Mouse (Mus musculus) forebrain, embryonic 13.5 days (tissue): ENCODE measurements around the gene Vezf1. TPM values are rescaled to one million over a fixed set of nuclear protein-coding genes. Genes with fewer than 3 reads are reported as not detected.
"Not testable (repeated sequence)": the region's sequence is repeated elsewhere in the genome, so short reads cannot be mapped to it uniquely, and the experiment has no call there.

Source experiments
- ATAC-seq: fragments of 200-750 bp; cut with Nextera tagmentation; 2 replicates; pipeline ENCODE4 v1.8.0; 2017
- H3K27ac ChIP-seq: fragments of 300-500 bp; sonication (generic); 2 replicates; pipeline ENCODE4 v1.5.1; 2015; ENCODE audit warnings: inconsistent platforms, mild to moderate bottlenecking, moderate library complexity
- H3K27me3 ChIP-seq: fragments of 300-500 bp; sonication (generic); 2 replicates; pipeline ENCODE4 v1.6.1; 2015; ENCODE audit warnings: mild to moderate bottlenecking, inconsistent platforms
- H3K36me3 ChIP-seq: fragments of 300-500 bp; sonication (generic); 2 replicates; pipeline ENCODE4 v1.6.1; 2015; ENCODE audit warnings: mild to moderate bottlenecking, inconsistent platforms; ENCODE audit not compliant: poor library complexity, severe bottlenecking
- H3K4me1 ChIP-seq: fragments of 300-500 bp; sonication (generic); 2 replicates; pipeline ENCODE4 v1.6.1; 2015; ENCODE audit warnings: inconsistent platforms
- H3K4me2 ChIP-seq: fragments of 300-500 bp; sonication (generic); 2 replicates; pipeline ENCODE4 v1.6.1; 2015; ENCODE audit warnings: inconsistent platforms, mild to moderate bottlenecking, moderate library complexity
- H3K4me3 ChIP-seq: fragments of 300-500 bp; sonication (generic); 2 replicates; pipeline ENCODE4 v1.5.1; 2015; ENCODE audit warnings: mild to moderate bottlenecking, inconsistent platforms
- H3K9ac ChIP-seq: fragments of 300-500 bp; sonication (generic); 2 replicates; pipeline ENCODE4 v1.6.1; 2015; ENCODE audit warnings: mild to moderate bottlenecking, inconsistent platforms
- H3K9me3 ChIP-seq: fragments of 300-500 bp; sonication (generic); replicated peaks from 2 replicates; pipeline ENCODE4 v1.6.1; 2016; ENCODE audit warnings: inconsistent platforms
- WGBS: fragments of 180-500 bp; shearing (Covaris S2); methylation state at CpG from one replicate; pipeline ENCODE4 v1.1.7; 2015; 5-methylcytosine and 5-hydroxymethylcytosine counted together
- polyA plus RNA-seq: library from polyadenylated mRNA; unstranded; fragments of >200 nt; fragmentation: Nextera tagmentation; extraction: Ambion mirVana; gene quantifications from 2 replicates; pipeline ENCODE4 v1.2.1, GENCODE M21; 2015

Gene Vezf1
- polyA plus RNA-seq, 1 experiment from 2014 or later: 65.6 TPM

DNA sequence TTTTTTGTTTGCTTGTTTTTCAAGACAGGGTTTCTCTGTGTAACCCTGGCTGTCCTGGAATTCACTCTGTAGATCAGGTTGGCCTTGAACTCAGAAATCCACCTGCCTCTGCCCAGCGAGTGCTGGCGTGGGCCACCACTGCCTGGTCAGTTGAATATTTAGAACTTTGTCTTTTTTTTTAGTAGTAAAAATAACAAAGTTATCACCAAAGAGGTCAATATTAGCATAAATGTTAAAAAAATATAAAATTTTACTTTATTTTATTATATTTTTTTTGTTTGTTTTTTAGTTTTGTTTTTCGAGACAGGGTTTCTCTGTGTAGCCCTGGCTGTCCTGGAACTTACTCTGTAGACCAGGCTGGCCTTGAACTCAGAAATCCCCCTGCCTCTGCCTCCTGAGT is 22.9 kb upstream of the Vezf1 start:
- not testable (repeated sequence) for H3K27me3 ChIP-seq, H3K4me2 ChIP-seq
- 96% methylated on average over 3 of the region's 3 CpGs for WGBS

DNA sequence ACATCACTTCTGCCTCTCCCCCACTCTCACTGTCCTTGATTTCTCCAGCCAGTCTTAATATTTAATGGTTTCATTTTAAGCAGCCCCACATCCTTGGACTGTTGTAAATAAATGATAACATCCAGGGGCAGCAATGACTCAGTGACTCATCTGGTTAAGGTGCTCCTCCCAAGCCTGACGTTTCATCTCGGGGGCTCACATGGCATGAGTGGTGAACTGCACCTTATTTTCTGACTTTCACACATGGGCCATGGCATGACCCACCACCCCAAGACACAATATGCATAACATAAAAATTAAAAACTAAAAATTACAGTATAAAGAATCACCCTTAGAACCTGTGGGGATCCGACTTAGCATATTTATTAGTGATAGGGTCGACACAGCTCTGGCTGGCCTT is 22.2 kb upstream of the Vezf1 start:
- peak overlapping the region; percentile 99 for H3K4me3 ChIP-seq
- H3K36me3 ChIP-seq: peaks cover 24% of the 10 kb centered on the region
- ATAC-seq: no peak
- WGBS: 92% methylated on average over 4 of the region's 4 CpGs
- no peaks in the 10 kb centered on the region for H3K9me3 ChIP-seq
- H3K27ac ChIP-seq: no peak overlapping the region
- no peak overlapping the region for H3K9ac ChIP-seq
- H3K4me1 ChIP-seq: peaks cover 32% of the 10 kb centered on the region
- no peaks in the 10 kb centered on the region for H3K27me3 ChIP-seq
- H3K4me2 ChIP-seq: peak overlapping the region; percentile 84

More for the DNA sequence above, 22.9 kb upstream of the Vezf1 start:
- H3K9me3 ChIP-seq, H3K4me3 ChIP-seq, H3K27ac ChIP-seq, ATAC-seq, H3K9ac ChIP-seq: not testable (repeated sequence)
- peaks cover 25% of the 10 kb centered on the region for H3K4me1 ChIP-seq
- H3K36me3 ChIP-seq: peaks cover 20% of the 10 kb centered on the region

DNA sequence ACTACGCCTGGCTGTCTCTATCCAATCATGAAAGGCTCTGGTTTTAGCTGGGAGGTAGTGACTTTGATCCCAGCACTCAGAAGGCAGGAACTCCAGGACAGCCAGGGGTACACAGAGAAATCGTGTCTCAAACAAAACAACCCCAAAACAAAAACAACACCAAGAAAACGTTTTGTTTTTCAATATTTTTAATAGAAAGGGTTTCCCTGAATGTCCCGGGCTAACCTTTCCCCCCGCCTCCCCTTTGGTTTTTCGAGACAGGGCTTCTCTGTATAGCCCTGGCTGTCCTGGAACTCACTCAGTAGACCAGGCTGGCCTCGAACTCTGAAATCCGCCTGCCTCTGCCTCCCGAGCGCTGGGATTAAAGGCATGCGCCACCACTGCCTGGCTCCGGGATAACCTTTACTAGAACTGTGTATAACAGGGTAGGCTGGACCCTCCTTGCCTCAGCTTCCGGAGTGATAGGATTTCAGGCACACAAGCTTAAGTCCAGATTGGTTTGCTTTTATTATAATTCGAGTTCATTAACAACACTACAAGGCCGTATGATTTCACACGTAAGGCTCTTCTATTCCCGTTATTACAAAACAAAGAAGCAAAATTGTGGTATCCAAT is 21.6 kb upstream of the Vezf1 start:
- 60% methylated on average over 17 of the region's 17 CpGs for WGBS
- ATAC-seq: 0 out of 2 replicates have a peak, but pooled peaks have one; percentile 13
- H3K36me3 ChIP-seq: peaks cover 27% of the 10 kb centered on the region

DNA sequence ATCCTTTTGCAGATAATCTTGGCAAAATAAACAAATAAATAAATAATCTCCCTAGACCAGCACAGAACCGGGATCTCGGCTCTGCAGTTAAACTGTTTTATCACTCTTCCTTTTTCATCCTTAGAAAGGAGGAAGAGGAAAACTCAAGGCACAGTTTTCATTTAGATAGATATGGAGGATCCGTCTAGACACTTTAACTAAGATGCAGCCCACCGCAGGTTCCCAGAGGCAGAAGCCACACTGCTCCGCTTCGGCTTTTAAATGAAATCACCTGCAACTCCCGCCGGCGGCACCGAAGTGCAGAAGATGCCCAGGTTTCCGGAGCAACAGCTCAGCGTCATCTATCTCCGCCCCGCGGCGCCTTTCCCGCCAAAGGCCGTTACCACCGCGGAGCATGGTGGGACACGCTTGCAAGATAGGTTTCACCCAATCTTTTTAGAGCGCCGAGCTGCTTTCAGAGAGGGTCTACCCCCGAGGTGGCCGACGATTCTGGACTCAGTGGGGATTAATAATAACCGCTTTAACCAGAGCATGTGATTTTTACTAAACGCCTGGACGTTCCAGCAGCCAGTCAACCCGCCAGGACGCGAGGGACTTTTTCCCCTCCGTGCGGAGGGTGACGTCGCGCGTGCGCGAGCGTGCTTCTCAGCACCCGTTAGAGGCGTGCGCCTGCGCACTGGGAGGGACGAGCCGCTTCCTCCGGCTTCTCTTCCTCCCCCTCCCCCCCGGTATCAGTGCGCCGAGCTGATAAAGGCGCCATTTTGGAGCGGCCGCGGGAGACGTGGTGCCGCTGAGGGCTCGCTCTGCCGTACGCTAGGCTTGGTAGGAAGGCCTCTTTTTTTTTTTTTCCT is 20.9 kb upstream of the Vezf1 start, which contains the start of gene Srsf1:
Gene Srsf1 (plus strand): TSS at position 430 of the 851 bp plus-strand sequence.
- Histone ChIP-seq H3K4me2 (peak within 1 kb of the TSS; percentile 84), H3K9me3 (no peaks in the 10 kb centered on the region), H3K4me3 (peak within 1 kb of the TSS; percentile 99), H3K36me3 (peaks cover 26% of the 10 kb centered on the region), H3K27ac (peak within 1 kb of the TSS; percentile 99), H3K9ac (peak within 1 kb of the TSS; percentile 100), H3K4me1 (peaks cover 40% of the 10 kb centered on the region), H3K27me3 (no peaks in the 10 kb centered on the region)
- ATAC-seq: peak; percentile 92
- WGBS: under 1% methylated on average over 49 of the region's 60 CpGs

More for the DNA sequence above, 21.6 kb upstream of the Vezf1 start:
- Histone ChIP-seq H3K27ac (peak overlapping the region; percentile 99), H3K9me3 (no peaks in the 10 kb centered on the region), H3K27me3 (no peaks in the 10 kb centered on the region), H3K4me3 (peak overlapping the region; percentile 99), H3K9ac (peak overlapping the region; percentile 100), H3K4me1 (peaks cover 36% of the 10 kb centered on the region), H3K4me2 (peak overlapping the region; percentile 84)

DNA sequence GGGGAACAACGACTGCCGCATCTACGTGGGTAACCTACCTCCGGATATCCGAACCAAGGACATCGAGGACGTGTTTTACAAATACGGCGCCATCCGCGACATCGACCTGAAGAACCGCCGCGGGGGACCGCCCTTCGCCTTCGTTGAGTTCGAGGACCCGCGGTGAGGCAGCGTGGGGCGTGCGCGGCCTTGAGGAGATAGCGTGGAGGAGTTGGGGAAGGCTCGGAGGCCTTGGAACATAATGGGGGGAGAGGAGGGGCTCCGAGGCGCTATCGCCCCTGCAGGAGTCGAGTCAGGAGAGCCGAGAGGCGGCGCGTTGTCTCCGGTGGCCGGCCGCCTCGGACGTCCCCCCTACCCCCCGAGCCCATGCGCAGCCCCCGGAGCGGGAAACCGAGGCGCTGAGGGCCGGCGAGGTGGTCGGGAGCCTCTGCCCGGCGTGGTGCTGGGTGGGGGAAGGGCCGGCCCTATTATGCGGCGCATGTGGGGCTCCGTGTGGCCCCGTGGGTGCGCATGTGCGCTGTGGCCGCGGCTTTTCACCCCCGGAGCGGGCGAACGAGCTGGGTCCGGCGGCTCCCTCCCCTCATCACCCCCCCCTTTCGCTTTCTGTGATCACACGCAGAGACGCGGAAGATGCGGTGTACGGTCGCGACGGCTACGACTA is 20.1 kb upstream of the Vezf1 start:
- WGBS: under 1% methylated on average over 62 of the region's 76 CpGs
- Histone ChIP-seq H3K4me3 (peak overlapping the region; percentile 99), H3K9ac (peak overlapping the region; percentile 100), H3K27ac (peak overlapping the region; percentile 99), H3K27me3 (no peaks in the 10 kb centered on the region), H3K4me1 (peaks cover 47% of the 10 kb centered on the region), H3K4me2 (peak overlapping the region; percentile 84), H3K36me3 (peaks cover 32% of the 10 kb centered on the region), H3K9me3 (no peaks in the 10 kb centered on the region)
- ATAC-seq: peak; percentile 80

DNA sequence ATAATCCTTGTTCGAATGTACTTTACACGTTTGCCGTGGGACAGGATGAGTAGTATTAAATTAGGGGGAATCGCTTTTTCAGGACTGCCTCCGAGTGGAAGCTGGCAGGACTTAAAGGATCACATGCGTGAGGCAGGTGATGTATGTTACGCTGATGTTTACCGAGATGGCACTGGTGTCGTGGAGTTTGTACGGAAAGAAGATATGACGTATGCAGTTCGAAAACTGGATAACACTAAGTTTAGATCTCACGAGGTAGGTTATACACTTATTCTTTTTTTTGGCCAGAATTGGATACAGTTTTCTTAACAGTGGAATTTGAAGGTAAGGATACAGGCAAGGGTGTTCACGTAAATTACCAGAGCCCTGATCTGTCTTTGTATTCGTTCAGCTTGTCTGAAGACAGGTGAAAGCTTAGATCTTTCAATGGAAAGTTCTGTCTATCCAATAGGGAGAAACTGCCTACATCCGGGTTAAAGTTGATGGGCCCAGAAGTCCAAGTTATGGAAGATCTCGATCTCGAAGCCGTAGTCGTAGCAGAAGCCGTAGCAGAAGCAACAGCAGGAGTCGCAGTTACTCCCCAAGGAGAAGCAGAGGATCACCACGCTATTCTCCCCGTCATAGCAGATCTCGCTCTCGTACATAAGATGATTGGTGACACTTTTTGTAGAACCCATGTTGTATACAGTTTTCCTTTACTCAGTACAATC is 19.0 kb upstream of the Vezf1 start:
- WGBS: 27% methylated on average over 26 of the region's 26 CpGs
- H3K27ac ChIP-seq: no peak overlapping the region
- H3K4me1 ChIP-seq: peaks cover 47% of the 10 kb centered on the region
- H3K9ac ChIP-seq: peak overlapping the region; percentile 100
- ATAC-seq: no peak
- peak overlapping the region; percentile 99 for H3K4me3 ChIP-seq
- H3K27me3 ChIP-seq: no peaks in the 10 kb centered on the region
- peak overlapping the region; percentile 84 for H3K4me2 ChIP-seq
- no peaks in the 10 kb centered on the region for H3K9me3 ChIP-seq
- H3K36me3 ChIP-seq: peaks cover 33% of the 10 kb centered on the region

DNA sequence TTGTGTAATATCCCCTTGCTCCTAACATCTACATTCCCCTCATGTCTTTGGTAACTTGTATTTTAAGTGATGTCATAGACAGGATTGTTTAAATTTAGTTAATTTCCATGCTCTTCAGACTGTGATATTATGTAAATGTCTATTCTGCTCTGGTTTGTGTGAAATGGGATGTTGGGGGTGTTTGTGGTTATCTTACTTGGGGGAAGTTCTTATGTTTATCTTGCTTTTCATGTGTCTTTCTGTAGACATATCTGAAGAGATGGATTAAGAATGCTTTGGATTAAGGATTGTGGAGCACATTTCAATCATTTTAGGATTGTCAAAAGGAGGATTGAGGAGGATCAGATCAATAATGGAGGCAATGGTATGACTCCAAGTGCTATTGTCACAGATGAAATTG is 18.3 kb upstream of the Vezf1 start:
- Histone ChIP-seq H3K4me3 (peak overlapping the region; percentile 99), H3K9ac (peak overlapping the region; percentile 100), H3K4me2 (peak overlapping the region; percentile 84), H3K36me3 (peaks cover 33% of the 10 kb centered on the region), H3K27me3 (no peaks in the 10 kb centered on the region), H3K27ac (no peak overlapping the region), H3K9me3 (no peaks in the 10 kb centered on the region), H3K4me1 (peaks cover 47% of the 10 kb centered on the region)
- no peak for ATAC-seq

DNA sequence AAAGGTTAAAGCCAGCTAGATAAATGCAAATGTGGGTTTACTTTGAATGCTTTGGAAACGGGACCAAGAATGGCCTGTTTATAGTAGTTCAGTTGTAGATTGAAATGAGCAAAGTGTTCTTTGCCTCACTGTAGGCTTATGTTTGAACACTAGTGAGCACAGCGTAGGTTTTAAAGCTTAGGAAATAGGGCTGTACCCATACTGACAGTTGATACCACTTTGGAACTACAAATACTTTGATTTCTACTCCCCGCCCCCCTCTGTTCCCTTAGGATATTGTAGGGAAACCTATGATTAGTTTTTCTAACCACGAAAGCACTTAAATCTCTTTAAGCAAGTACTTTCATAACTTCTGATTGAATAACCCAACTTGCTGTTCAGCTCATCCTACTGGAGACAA is 15.4 kb upstream of the Vezf1 start:
- Histone ChIP-seq H3K9ac (no peak overlapping the region), H3K27ac (no peak overlapping the region), H3K9me3 (no peaks in the 10 kb centered on the region), H3K27me3 (no peaks in the 10 kb centered on the region), H3K4me1 (peaks cover 36% of the 10 kb centered on the region), H3K4me2 (no peak overlapping the region; the same call in 1 of the 2 replicates), H3K4me3 (no peak overlapping the region), H3K36me3 (peaks cover 35% of the 10 kb centered on the region)
- ATAC-seq: no peak
- 83% methylated on average over 4 of the region's 4 CpGs for WGBS

DNA sequence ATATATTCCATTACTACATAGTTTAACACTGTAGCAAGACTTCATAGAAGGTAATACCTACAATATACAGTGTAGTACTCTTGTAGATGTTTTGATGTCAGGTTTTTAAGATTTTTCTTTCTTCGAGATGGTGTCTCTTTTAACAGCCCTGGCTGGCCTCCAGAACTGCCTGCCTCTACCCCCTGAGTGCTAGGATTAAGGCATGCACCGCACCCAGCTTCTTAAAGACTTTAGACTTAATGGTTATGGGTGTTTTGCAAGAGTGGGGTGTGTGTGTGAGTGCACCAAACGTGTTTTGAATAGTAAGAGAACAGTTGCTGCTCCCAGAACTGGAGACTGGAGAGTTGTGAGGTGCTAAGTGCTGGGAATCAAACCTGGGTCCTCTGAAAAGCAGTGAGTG is 14.3 kb upstream of the Vezf1 start:
- peaks cover 35% of the 10 kb centered on the region for H3K36me3 ChIP-seq
- no peaks in the 10 kb centered on the region for H3K9me3 ChIP-seq
- peaks cover 35% of the 10 kb centered on the region for H3K4me1 ChIP-seq
- H3K9ac ChIP-seq: no peak overlapping the region
- no peak overlapping the region for H3K27ac ChIP-seq
- H3K4me2 ChIP-seq: no peak overlapping the region
- H3K4me3 ChIP-seq: no peak overlapping the region
- WGBS: 62% methylated on average over 3 of the region's 3 CpGs
- no peak for ATAC-seq
- no peaks in the 10 kb centered on the region for H3K27me3 ChIP-seq

DNA sequence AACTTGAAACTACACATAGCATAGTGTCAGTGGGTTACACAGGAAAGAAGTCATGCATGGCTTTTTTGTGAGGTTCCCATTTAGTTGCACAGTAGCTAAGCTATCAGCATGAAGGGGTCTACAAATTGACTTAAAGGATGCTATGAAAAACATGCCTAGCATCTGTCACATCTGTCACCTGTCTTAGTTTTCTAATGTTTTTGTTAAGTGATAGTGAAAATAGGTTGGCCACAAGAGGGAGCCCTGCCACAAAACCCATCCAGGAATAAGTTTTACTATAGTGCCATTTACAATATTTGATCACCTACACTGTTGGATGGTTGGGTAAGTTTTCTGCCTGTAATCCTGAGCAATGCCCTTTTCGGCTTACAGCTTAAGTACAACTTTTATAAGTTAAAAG is 13.5 kb upstream of the Vezf1 start:
- H3K4me2 ChIP-seq: no peak overlapping the region
- no peaks in the 10 kb centered on the region for H3K9me3 ChIP-seq
- no peak overlapping the region for H3K9ac ChIP-seq
- no peak for ATAC-seq
- no peaks in the 10 kb centered on the region for H3K27me3 ChIP-seq
- H3K27ac ChIP-seq: no peak overlapping the region
- WGBS: 76% methylated on average over 1 of the region's 1 CpGs
- H3K4me1 ChIP-seq: peaks cover 27% of the 10 kb centered on the region
- no peak overlapping the region for H3K4me3 ChIP-seq
- peaks cover 27% of the 10 kb centered on the region for H3K36me3 ChIP-seq

DNA sequence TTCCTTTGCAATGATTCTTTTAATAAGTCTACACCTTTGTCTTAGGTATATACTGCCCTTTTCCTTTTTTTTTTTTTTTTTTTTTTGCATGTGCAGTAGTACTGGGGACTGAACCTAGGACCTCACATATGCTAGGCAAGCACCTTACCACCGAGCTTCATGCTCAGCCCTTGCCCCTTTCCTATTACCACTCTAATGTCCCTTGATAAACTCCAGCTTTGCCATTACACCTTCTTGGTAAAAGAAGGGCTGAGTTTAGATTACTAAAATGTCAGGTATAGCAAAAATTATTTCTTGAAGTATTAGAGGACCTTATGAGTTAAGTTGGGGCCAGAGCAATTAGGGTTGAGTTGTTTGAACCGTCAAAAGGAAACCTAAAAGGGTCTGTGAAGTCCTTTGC is 12.3 kb upstream of the Vezf1 start:
- no peak overlapping the region for H3K4me2 ChIP-seq
- no peak overlapping the region for H3K4me3 ChIP-seq
- no peaks in the 10 kb centered on the region for H3K27me3 ChIP-seq
- H3K4me1 ChIP-seq: peaks cover 15% of the 10 kb centered on the region
- ATAC-seq: no peak
- H3K27ac ChIP-seq: no peak overlapping the region
- H3K9me3 ChIP-seq: no peaks in the 10 kb centered on the region
- 81% methylated on average over 2 of the region's 2 CpGs for WGBS
- H3K36me3 ChIP-seq: peaks cover 18% of the 10 kb centered on the region
- H3K9ac ChIP-seq: no peak overlapping the region
